Mouse (Mus musculus) frontal cortex, postnatal 14 days (tissue): Measurements from ENCODE around the gene Trappc10.

Experiments
- DNase-seq, 2 experiments: peaks; one replicate each; pipeline ENCODE4 v3.0.0; 2022; ENCODE audit warnings: low spot score in 2 of 2

Trappc10 gene

GRCm38 (mm10) chr10:78160369-78161095, 83.9 kb downstream of the Trappc10 start:
- no peak for DNase-seq

DNA sequence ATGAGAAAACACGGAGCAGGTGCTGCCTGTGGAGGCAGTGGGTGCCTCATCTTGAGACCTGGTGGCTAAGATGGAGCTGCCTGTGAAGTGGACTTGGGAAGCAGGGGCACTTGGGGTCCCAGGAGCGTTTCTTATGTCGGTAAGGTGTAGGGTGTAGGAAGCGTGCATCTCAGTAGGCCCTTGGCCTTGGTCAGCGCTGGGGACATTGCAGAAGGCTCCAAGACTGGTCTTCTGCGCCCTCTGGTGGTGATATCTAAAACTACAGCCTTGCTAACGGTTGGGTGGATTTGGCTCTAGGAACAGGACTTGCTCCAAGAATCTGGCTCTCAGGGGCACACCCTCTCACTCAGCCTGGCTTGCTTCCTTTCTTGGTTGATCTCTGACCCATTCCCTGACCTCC, 84.5 kb downstream of the Trappc10 start:
- peak; percentile 68 to 83 for DNase-seq

- peak in 1 of 2 experiments; percentile 42 for DNase-seq
Measured at GRCm38 (mm10) chr10:78159252-78159878, 85.1 kb downstream of the Trappc10 start.

DNA sequence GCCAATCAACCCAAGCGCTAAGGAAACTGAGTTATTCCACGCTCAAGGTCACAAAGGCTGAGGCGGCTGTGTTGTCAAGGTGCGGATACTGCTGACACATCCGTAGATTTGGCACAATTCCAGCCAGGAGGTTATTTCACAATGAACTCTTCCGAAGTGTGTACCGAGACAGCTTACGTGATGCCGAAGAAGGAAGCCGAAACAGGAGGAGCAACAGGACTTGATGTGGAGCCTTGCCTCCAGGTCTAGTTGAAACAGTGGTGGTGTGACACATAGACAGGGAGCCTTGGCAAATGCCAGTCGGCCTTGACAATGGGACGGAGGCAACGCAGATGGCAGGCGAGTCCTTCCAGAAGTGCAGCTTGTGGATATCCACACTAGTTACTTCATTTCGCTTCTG, 86.4 kb downstream of the Trappc10 start:
- DNase-seq, result no peak

DNA sequence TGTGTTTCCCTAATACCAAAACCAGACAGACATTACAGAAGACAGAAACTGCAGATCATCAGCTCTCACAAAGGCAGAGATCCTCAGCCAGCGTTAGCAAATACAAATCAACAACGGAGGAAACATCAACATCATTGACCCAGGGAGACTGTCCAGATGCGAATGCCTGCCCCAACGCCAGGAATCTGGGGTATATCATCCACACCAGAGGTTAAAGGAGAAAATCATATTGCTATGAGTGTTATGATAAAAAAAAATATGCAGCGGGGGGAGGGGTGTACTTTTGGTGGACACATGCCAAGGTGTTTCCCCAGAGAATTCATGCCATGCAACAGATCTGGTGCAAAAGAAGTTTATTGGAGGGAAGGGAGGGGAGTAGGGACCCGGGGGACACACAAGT, 87.5 kb downstream of the Trappc10 start:
- DNase-seq, result no peak

- DNase-seq, result no peak
Measured at GRCm38 (mm10) chr10:78148834-78149766, 95.3 kb downstream of the Trappc10 start.

- DNase-seq, result no peak
Measured at GRCm38 (mm10) chr10:78147908-78148441, 96.5 kb downstream of the Trappc10 start.

- DNase-seq, result no peak
Measured at GRCm38 (mm10) chr10:78143727-78144505, 100.5 kb downstream of the Trappc10 start.

GRCm38 (mm10) chr10:78140843-78141242, 103.6 kb downstream of the Trappc10 start:
- DNase-seq, result no peak

DNA sequence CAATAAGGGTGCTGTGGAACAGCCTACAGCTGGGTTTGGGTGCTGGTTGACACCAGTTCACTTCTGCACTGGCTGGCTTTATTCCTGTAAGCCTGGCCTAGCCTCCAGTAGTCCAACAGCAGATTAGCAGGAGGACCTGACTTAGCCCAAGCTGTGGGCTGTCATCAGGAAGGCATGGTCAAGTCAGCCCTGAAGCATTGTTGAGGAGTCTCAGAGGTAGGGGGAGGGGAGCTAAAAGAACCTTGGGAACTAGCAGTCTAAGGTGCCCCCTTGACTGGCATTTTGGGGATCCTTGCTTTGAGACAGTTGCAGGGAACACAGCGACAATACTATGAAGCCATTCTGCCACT, 104.2 kb downstream of the Trappc10 start:
- DNase-seq, result no peak

- DNase-seq, result no peak
Measured at GRCm38 (mm10) chr10:78139572-78140250, 104.7 kb downstream of the Trappc10 start.

GRCm38 (mm10) chr10:78138812-78139523, 105.5 kb downstream of the Trappc10 start:
- DNase-seq, result no peak

DNA sequence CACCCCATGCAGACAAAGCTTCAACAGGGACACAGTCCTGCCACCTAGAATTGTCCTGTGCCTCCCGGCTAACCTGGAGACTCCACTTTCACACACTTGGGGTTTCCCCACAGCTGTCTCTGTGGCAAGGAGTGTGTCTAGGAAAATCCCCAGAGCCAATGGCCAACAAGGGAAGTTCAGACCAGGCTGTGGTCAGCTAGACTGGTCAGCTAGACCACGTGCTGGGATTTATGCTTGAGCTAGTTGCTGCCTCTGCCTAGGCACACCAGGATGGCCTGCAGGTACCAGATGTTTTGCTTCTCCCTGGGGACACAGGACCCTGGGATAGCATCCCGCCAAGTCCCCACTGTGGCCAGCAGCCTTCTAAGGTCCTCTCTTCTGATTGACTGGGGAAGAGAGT, 107.2 kb downstream of the Trappc10 start:
- DNase-seq, result no peak
